Mouse (Mus musculus) neural tube, embryonic 14.5 days (tissue): ENCODE results near the gene Lrmda. TPM values are rescaled to one million over a fixed set of nuclear protein-coding genes. Genes with fewer than 3 reads are reported as not detected.

ENCODE experiments used
- ATAC-seq: fragments of 200-750 bp; cut with Nextera tagmentation; 2 replicates; pipeline ENCODE4 v1.8.0; 2017; ENCODE audit warnings: low read depth, mild to moderate bottlenecking, moderate TSS enrichment, moderate library complexity
- H3K27ac ChIP-seq: fragments of 300-500 bp; sonication (generic); 2 replicates; pipeline ENCODE4 v1.5.1; 2014; ENCODE audit warnings: low read depth, mild to moderate bottlenecking, control low read depth, low read length, moderate library complexity, mixed read lengths
- H3K27me3 ChIP-seq: fragments of 300-500 bp; sonication (generic); 2 replicates; pipeline ENCODE4 v1.6.1; 2014; ENCODE audit warnings: low read length; ENCODE audit not compliant: control insufficient read depth, insufficient read depth
- H3K36me3 ChIP-seq: fragments of 300-500 bp; sonication (generic); 2 replicates; pipeline ENCODE4 v1.6.1; 2014; ENCODE audit warnings: low read length, mixed read lengths; ENCODE audit not compliant: control insufficient read depth, insufficient read depth
- H3K4me1 ChIP-seq: fragments of 300-500 bp; sonication (generic); 2 replicates; pipeline ENCODE4 v1.6.1; 2014; ENCODE audit warnings: low read length; ENCODE audit not compliant: control insufficient read depth, insufficient read depth
- H3K4me2 ChIP-seq: fragments of 300-500 bp; sonication (generic); 2 replicates; pipeline ENCODE4 v1.6.1; 2014; ENCODE audit warnings: mild to moderate bottlenecking, low read depth, low read length, control low read depth
- H3K4me3 ChIP-seq: fragments of 300-500 bp; sonication (generic); 2 replicates; pipeline ENCODE4 v1.5.1; 2014; ENCODE audit warnings: low read depth, low read length, control low read depth, mixed read lengths
- H3K9ac ChIP-seq: fragments of 300-500 bp; sonication (generic); replicated peaks from 2 replicates; pipeline ENCODE4 v1.6.1; 2014; ENCODE audit warnings: low read depth, mild to moderate bottlenecking, control low read depth, low read length, mixed read lengths
- H3K9me3 ChIP-seq: fragments of 300-500 bp; sonication (generic); 2 replicates; pipeline ENCODE4 v1.6.1; 2016; ENCODE audit warnings: low read length; ENCODE audit not compliant: control insufficient read depth
- WGBS: fragments of 180-500 bp; shearing (Covaris S2); extraction: QIAGEN DNeasy Blood & Tissue Kit; methylation state at CpG from one replicate; pipeline ENCODE4 v1.1.7; 2014; 5-methylcytosine and 5-hydroxymethylcytosine counted together
- polyA plus RNA-seq: library from polyadenylated mRNA; unstranded; fragments of >200 nt; fragmentation: Nextera tagmentation; extraction: Ambion mirVana; gene quantifications from 2 replicates; pipeline ENCODE4 v1.2.1, GENCODE M21; 2014

Lrmda gene
- polyA plus RNA-seq, 1 experiment from 2014 or later, result 0.35 TPM

GRCm38 (mm10) chr14:21985981-21986732 is 33.4 kb upstream of the Lrmda start:
- 2% methylated on average over 59 of the region's 62 CpGs for WGBS
- no peaks in the 10 kb centered on the region for H3K27me3 ChIP-seq
- peaks cover 17% of the 10 kb centered on the region for H3K4me1 ChIP-seq
- H3K9ac ChIP-seq, result peak overlapping the region; percentile 84
- H3K9me3 ChIP-seq, result no peaks in the 10 kb centered on the region
- ATAC-seq, result no peak
- H3K4me2 ChIP-seq, result peak overlapping the region; percentile 81
- H3K27ac ChIP-seq, result peak overlapping the region; percentile 97
- H3K4me3 ChIP-seq, result peak overlapping the region; percentile 84
- no peaks in the 10 kb centered on the region for H3K36me3 ChIP-seq

- H3K4me3 ChIP-seq, result peak overlapping the region; percentile 84
- H3K9me3 ChIP-seq, result no peaks in the 10 kb centered on the region
- peaks cover 19% of the 10 kb centered on the region for H3K4me1 ChIP-seq
- peak; percentile 28 for ATAC-seq
- no peaks in the 10 kb centered on the region for H3K36me3 ChIP-seq
- under 1% methylated on average over 60 of the region's 61 CpGs for WGBS
- peak overlapping the region; percentile 97 for H3K27ac ChIP-seq
- peak overlapping the region; percentile 84 for H3K9ac ChIP-seq
- no peaks in the 10 kb centered on the region for H3K27me3 ChIP-seq
- peak overlapping the region; percentile 81 for H3K4me2 ChIP-seq
These were observed 32.5 kb upstream of the Lrmda start for GRCm38 (mm10) chr14:21986733-21987659.

DNA sequence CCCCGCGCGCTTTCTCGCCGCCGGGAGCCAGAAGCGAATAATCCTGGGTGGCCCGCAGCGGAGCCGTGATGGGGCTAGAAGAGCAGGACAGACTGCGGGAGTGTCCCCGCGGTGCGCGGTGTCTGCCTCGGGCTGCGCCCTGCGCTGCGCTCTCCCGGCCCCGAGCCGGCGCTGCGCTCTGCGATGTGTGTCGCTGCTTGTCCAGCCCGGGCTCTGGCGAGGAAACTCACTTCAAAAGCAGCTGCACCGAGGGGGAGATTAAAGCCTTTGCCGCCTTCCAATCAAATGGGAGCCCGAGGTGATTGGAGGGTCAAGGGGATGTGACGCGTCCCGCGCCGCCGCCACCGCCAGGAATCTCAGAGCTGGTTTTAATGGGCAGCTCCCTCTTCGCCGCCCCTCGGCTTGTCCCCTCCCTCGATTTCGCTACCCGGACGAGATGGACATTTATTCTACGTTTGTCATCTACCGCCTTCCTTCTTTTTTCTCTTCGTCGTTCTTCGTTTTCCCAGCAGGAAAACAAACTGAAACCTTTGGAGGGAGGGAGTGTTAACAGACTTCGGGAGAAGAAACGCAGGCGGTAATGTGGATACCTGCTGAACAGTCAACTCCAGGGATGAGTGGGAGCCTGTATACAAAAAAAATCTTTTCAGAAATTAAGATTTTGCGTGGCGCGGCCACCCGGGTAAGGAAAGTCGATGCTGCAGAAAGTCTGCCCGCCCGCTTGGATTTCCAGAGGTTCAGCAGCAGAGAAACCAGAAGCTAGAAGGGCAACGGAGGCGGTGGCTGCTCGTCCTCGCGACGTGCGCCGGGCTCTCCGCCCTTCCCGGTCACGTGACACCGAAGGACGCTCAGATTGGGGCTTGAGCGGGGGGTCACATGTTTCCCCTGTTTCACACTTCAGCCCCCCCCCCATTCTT is 31.6 kb upstream of the Lrmda start:
- H3K4me3 ChIP-seq, result peak overlapping the region; percentile 84
- WGBS, result under 1% methylated on average over 74 of the region's 74 CpGs
- H3K9me3 ChIP-seq, result no peaks in the 10 kb centered on the region
- H3K4me1 ChIP-seq, result peaks cover 11% of the 10 kb centered on the region
- no peaks in the 10 kb centered on the region for H3K27me3 ChIP-seq
- peak overlapping the region; percentile 81 for H3K4me2 ChIP-seq
- H3K36me3 ChIP-seq, result no peaks in the 10 kb centered on the region
- H3K9ac ChIP-seq, result peak overlapping the region; percentile 84
- H3K27ac ChIP-seq, result peak overlapping the region; percentile 97
- peak; percentile 83 for ATAC-seq

DNA sequence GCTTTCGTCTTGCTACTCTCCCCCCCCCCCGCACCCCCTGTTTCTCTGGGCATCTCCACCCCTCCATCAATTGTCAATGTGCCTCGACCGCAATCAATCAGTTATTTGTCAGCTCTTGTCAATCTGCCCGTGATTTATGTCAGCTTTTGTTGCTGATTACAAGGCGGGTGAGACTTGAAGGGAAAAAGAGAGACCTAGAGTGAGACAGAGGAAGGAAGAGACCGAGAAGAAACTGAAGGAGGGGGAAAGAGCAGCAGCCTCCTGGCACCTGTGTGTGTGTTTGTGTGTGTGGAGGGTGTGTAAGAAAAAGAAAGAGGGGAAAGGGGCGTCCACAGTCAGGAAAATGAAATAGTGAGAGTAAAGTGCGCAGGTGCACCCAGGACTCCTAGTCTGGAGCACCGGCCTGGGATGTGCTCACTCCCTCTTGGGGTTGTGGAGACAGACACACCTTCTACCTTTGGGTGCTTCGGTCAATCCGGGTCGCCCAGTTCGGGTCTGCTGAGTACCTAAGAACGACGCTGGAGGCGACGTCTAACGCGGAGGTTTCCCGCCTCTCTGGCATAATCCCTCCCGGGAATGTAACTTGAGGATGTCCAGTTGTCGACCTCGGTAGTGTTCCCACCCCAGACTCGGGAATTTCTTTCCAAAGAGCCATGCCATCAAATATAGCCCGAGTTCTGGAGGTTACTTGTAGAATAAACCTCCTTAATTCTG is 30.8 kb upstream of the Lrmda start:
- ATAC-seq, result 0 out of 2 replicates have a peak, but pooled peaks have one; percentile 10

GRCm38 (mm10) chr14:21989291-21989913 is 30.1 kb upstream of the Lrmda start, which contains the start of gene Zfp503:
TSS of gene Zfp503 (minus strand) at chr14:21989601.
- Histone ChIP-seq H3K27ac (peak within 1 kb of the TSS; percentile 61), H3K4me1 (peaks cover 17% of the 10 kb centered on the region), H3K9ac (peak within 1 kb of the TSS; percentile 53), H3K9me3 (no peaks in the 10 kb centered on the region), H3K36me3 (no peaks in the 10 kb centered on the region), H3K4me3 (peak within 1 kb of the TSS; percentile 84), H3K27me3 (no peaks in the 10 kb centered on the region), H3K4me2 (peak within 1 kb of the TSS; percentile 81)
- ATAC-seq, result no peak
- under 1% methylated on average over 36 of the region's 37 CpGs for WGBS

More for the DNA sequence above, 30.8 kb upstream of the Lrmda start:
- peaks cover 11% of the 10 kb centered on the region for H3K4me1 ChIP-seq
- H3K27me3 ChIP-seq, result no peaks in the 10 kb centered on the region
- H3K9ac ChIP-seq, result peak overlapping the region; percentile 53
- under 1% methylated on average over 26 of the region's 26 CpGs for WGBS
- H3K27ac ChIP-seq, result peak overlapping the region; percentile 61
- no peaks in the 10 kb centered on the region for H3K9me3 ChIP-seq
- peak overlapping the region; percentile 84 for H3K4me3 ChIP-seq
- no peaks in the 10 kb centered on the region for H3K36me3 ChIP-seq
- peak overlapping the region; percentile 81 for H3K4me2 ChIP-seq

GRCm38 (mm10) chr14:21990321-21991021 is 29.0 kb upstream of the Lrmda start:
- Histone ChIP-seq H3K9ac (peak overlapping the region; percentile 49), H3K27ac (peak overlapping the region; percentile 61), H3K4me1 (peaks cover 24% of the 10 kb centered on the region), H3K27me3 (no peaks in the 10 kb centered on the region), H3K9me3 (no peaks in the 10 kb centered on the region), H3K36me3 (no peaks in the 10 kb centered on the region), H3K4me2 (peak overlapping the region; percentile 81), H3K4me3 (peak overlapping the region; percentile 84)
- no peak for ATAC-seq
- 2% methylated on average over 31 of the region's 31 CpGs for WGBS

DNA sequence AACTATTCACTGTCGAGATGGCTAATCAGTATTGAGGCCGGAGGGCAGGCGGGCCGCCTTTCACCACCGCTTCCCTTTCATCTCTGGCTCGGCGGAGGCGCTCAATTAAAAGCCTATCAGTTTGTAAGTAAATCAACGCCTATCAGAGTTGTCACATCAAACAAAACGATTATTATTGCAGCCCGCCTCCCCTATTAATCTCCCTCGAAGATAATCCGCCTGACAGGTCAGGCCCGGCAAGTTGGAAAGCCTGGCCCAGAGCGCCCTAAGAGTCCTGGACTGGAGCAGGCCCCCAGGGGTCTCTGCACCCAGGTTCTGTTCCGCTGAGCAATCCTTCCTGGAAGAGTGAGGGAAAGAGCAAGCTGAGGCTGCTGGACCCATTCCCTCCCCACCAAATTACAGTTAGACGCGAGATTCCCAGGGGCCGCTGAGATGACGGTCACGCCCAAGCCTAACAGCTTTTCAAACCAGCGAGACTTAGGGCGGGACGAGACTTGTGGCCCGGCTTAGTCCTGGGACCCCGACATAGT is 28.2 kb upstream of the Lrmda start:
- H3K4me1 ChIP-seq, result peaks cover 25% of the 10 kb centered on the region
- no peak for ATAC-seq
- H3K9ac ChIP-seq, result peak overlapping the region; percentile 49
- H3K4me2 ChIP-seq, result peak overlapping the region; percentile 81
- H3K27me3 ChIP-seq, result no peaks in the 10 kb centered on the region
- H3K36me3 ChIP-seq, result no peaks in the 10 kb centered on the region
- H3K9me3 ChIP-seq, result no peaks in the 10 kb centered on the region
- H3K27ac ChIP-seq, result peak overlapping the region; percentile 61
- WGBS, result 1% methylated on average over 26 of the region's 26 CpGs
- peak overlapping the region; percentile 84 for H3K4me3 ChIP-seq
